Mouse (Mus musculus) forebrain, postnatal 0 days (tissue): Measurements from ENCODE around the gene Gpr179. TPM values are rescaled to one million over a fixed set of nuclear protein-coding genes. Genes with fewer than 3 reads are reported as not detected.

ENCODE experiments used
- ATAC-seq: fragments of 200-750 bp; cut with Nextera tagmentation; 2 replicates; pipeline ENCODE4 v1.8.0; 2017; ENCODE audit warnings: mild to moderate bottlenecking, moderate library complexity
- DNase-seq: peaks from one replicate; pipeline ENCODE4 v3.0.0-alpha.2; 2015
- H3K27ac ChIP-seq: fragments of 300-500 bp; sonication (generic); 2 replicates; pipeline ENCODE4 v1.5.1; 2014; ENCODE audit warnings: low read depth, mild to moderate bottlenecking, antibody characterized with exemption, low read length, moderate library complexity, mixed read lengths
- H3K27me3 ChIP-seq: fragments of 300-500 bp; sonication (generic); 2 replicates; pipeline ENCODE4 v1.6.1; 2014; ENCODE audit warnings: mild to moderate bottlenecking, low read length, mixed read lengths; ENCODE audit not compliant: insufficient read depth
- H3K36me3 ChIP-seq: fragments of 300-500 bp; sonication (generic); 2 replicates; pipeline ENCODE4 v1.6.1; 2014; ENCODE audit warnings: mild to moderate bottlenecking, moderate library complexity; ENCODE audit not compliant: insufficient read depth
- H3K4me1 ChIP-seq: fragments of 300-500 bp; sonication (generic); 2 replicates; pipeline ENCODE4 v1.6.1; 2014; ENCODE audit warnings: antibody characterized with exemption; ENCODE audit not compliant: insufficient read depth
- H3K4me2 ChIP-seq: fragments of 300-500 bp; sonication (generic); 2 replicates; pipeline ENCODE4 v1.6.1; 2014; ENCODE audit warnings: low read depth, mild to moderate bottlenecking, moderate library complexity
- H3K4me3 ChIP-seq: fragments of 300-500 bp; sonication (generic); 2 replicates; pipeline ENCODE4 v1.5.1; 2014; ENCODE audit warnings: low read depth, low read length, mixed read lengths
- H3K9ac ChIP-seq: fragments of 300-500 bp; sonication (generic); 2 replicates; pipeline ENCODE4 v1.6.1; 2014; ENCODE audit warnings: mild to moderate bottlenecking
- H3K9me3 ChIP-seq: fragments of 300-500 bp; sonication (generic); 2 replicates; pipeline ENCODE4 v1.6.1; 2016; ENCODE audit warnings: low read length
- CTCF ChIP-seq: sonication (generic); IDR thresholded peaks from 2 replicates; pipeline ENCODE4 v1.5.1; 2016; ENCODE audit warnings: antibody characterized with exemption, control low read depth, low read depth
- WGBS: fragments of 180-500 bp; shearing (Covaris S2); extraction: QIAGEN DNeasy Blood & Tissue Kit; methylation state at CpG from one replicate; pipeline ENCODE4 v1.1.7; 2014; 5-methylcytosine and 5-hydroxymethylcytosine counted together
- polyA plus RNA-seq: library from polyadenylated mRNA; unstranded; fragments of >200 nt; fragmentation: Nextera tagmentation; extraction: Ambion mirVana; gene quantifications from 2 replicates; pipeline ENCODE4 v1.2.1, GENCODE M21; 2015
- total RNA-seq: library from RNA; depleted of rRNA; stranded (reverse); fragments of >200 nt; gene quantifications from 2 replicates; pipeline ENCODE4 v1.2.3, GENCODE M21; 2014; rRNA removed

Gpr179 gene
- total RNA-seq (0.46 and 0.62 TPM in 2 replicates), polyA plus RNA-seq (0.21 and 0.45 TPM in 2 replicates)

- no peak within 1 kb of the TSS for H3K4me2 ChIP-seq
- H3K9me3 ChIP-seq: no peaks in the 10 kb centered on the region
- ATAC-seq: peak; percentile 36; the same call in 1 of the 2 replicates
- H3K4me1 ChIP-seq: 0 out of 2 replicates have a peak, but pooled peaks cover 3% of the 10 kb centered on the region
- H3K4me3 ChIP-seq: no peak within 1 kb of the TSS
- no peak within 1 kb of the TSS for H3K9ac ChIP-seq
- H3K27ac ChIP-seq: no peak within 1 kb of the TSS
- DNase-seq: no peak
- no peak for TF ChIP-seq CTCF
- no peaks in the 10 kb centered on the region for H3K36me3 ChIP-seq
- no peaks in the 10 kb centered on the region for H3K27me3 ChIP-seq
- 44% methylated on average over 3 of the region's 3 CpGs for WGBS
These were observed at the start of gene Gpr179 for GRCm38 (mm10) chr11:97352027-97352684. Gene Gpr179, minus strand, starts transcription at chr11:97352077.

- H3K27me3 ChIP-seq: no peaks in the 10 kb centered on the region
- peaks cover 20% of the 10 kb centered on the region for H3K4me1 ChIP-seq
- H3K27ac ChIP-seq: peak overlapping the region; percentile 73
- H3K4me2 ChIP-seq: peak overlapping the region; percentile 61
- 12% methylated on average over 6 of the region's 6 CpGs for WGBS
- peak; percentile 77 for DNase-seq
- no peak for TF ChIP-seq CTCF
- H3K9me3 ChIP-seq: no peaks in the 10 kb centered on the region
- H3K9ac ChIP-seq: peak overlapping the region; percentile 35; the same call in 1 of the 2 replicates
- H3K36me3 ChIP-seq: peaks cover 14% of the 10 kb centered on the region
- ATAC-seq: peak; percentile 26
- H3K4me3 ChIP-seq: peak overlapping the region; percentile 36; the same call in 1 of the 2 replicates
These were observed 49.2 kb upstream of the Gpr179 start for GRCm38 (mm10) chr11:97401082-97401481.

GRCm38 (mm10) chr11:97399958-97400710 is 48.3 kb upstream of the Gpr179 start:
- no peaks in the 10 kb centered on the region for H3K27me3 ChIP-seq
- peak overlapping the region; percentile 61 for H3K4me2 ChIP-seq
- DNase-seq: peak; percentile 91
- 3% methylated on average over 23 of the region's 23 CpGs for WGBS
- H3K9me3 ChIP-seq: no peaks in the 10 kb centered on the region
- peak overlapping the region; percentile 73 for H3K27ac ChIP-seq
- ATAC-seq: peak; percentile 80
- TF ChIP-seq CTCF: peak; percentile 95
- H3K4me3 ChIP-seq: peak overlapping the region; percentile 36
- H3K36me3 ChIP-seq: peaks cover 19% of the 10 kb centered on the region
- peak overlapping the region; percentile 35; the same call in 1 of the 2 replicates for H3K9ac ChIP-seq
- H3K4me1 ChIP-seq: peaks cover 13% of the 10 kb centered on the region

- H3K9ac ChIP-seq: no peak overlapping the region
- 71% methylated on average over 2 of the region's 2 CpGs for WGBS
- ATAC-seq (no peak), DNase-seq (no peak)
- no peaks in the 10 kb centered on the region for H3K9me3 ChIP-seq
- H3K27me3 ChIP-seq: no peaks in the 10 kb centered on the region
- H3K4me2 ChIP-seq: no peak overlapping the region
- peaks cover 32% of the 10 kb centered on the region for H3K36me3 ChIP-seq
- no peak overlapping the region for H3K4me3 ChIP-seq
- no peak for TF ChIP-seq CTCF
- no peak overlapping the region for H3K27ac ChIP-seq
- peaks cover 12% of the 10 kb centered on the region for H3K4me1 ChIP-seq
These were observed 46.6 kb upstream of the Gpr179 start for GRCm38 (mm10) chr11:97398506-97398905.

DNA sequence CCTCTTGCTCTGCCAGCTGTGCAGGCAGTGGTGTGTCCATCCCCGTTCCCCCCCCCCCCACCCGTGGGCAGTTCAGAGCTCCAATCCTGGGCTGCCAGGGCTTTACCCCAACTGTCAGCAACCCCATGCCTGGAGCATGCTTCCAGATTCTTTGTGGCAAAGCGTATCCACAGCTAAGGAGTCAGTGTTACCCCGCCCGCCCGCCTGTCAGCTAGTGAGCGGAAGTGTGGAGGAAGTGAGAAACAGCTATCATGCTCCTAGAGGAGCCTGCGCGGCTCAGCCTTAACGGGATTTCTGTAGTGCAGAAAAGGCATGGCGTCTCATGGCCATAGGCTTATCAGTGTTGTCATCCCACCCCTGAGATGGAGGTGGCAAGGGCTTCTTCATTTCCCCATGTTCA is 42.3 kb upstream of the Gpr179 start:
- Histone ChIP-seq H3K36me3 (peaks cover 69% of the 10 kb centered on the region), H3K4me1 (no peaks in the 10 kb centered on the region), H3K27ac (no peak overlapping the region), H3K4me2 (no peak overlapping the region), H3K27me3 (no peaks in the 10 kb centered on the region), H3K9ac (no peak overlapping the region), H3K4me3 (no peak overlapping the region), H3K9me3 (no peaks in the 10 kb centered on the region)
- peak; percentile 34; the same call in 1 of the 2 replicates for ATAC-seq
- 86% methylated on average over 11 of the region's 11 CpGs for WGBS
- no peak for DNase-seq
- no peak for TF ChIP-seq CTCF

DNA sequence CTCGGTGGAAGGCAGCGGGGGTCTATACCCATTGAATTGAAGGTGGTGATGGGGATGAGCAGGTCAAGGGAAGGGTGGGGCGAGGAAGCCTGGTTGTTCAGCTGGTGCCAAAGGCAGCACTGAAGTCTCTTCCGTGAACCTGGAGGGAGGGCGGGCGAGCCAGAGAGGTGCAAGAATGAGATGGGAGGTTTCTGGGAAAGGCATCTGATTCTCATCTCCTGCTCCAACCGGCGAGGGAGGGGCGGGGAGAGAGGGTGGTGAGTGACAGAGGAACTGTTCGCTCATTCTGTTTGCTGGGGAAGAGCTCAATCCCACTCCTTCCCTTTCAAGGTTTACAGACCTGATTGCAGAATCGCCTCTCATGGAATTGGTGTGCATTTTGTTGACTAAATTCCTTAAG is 41.8 kb upstream of the Gpr179 start:
- Histone ChIP-seq H3K9ac (no peak overlapping the region), H3K36me3 (peaks cover 74% of the 10 kb centered on the region), H3K27ac (no peak overlapping the region), H3K4me1 (no peaks in the 10 kb centered on the region), H3K27me3 (no peaks in the 10 kb centered on the region), H3K4me2 (no peak overlapping the region), H3K4me3 (no peak overlapping the region), H3K9me3 (no peaks in the 10 kb centered on the region)
- no peak for TF ChIP-seq CTCF
- 84% methylated on average over 11 of the region's 11 CpGs for WGBS
- DNase-seq: no peak
- no peak for ATAC-seq

- no peaks in the 10 kb centered on the region for H3K9me3 ChIP-seq
- peaks cover 69% of the 10 kb centered on the region for H3K36me3 ChIP-seq
- TF ChIP-seq CTCF: no peak
- DNase-seq: no peak
- no peak overlapping the region for H3K27ac ChIP-seq
- H3K9ac ChIP-seq: no peak overlapping the region
- no peak for ATAC-seq
- H3K27me3 ChIP-seq: no peaks in the 10 kb centered on the region
- H3K4me2 ChIP-seq: no peak overlapping the region
- WGBS: 87% methylated on average over 8 of the region's 8 CpGs
- H3K4me3 ChIP-seq: no peak overlapping the region
- H3K4me1 ChIP-seq: no peaks in the 10 kb centered on the region
These were observed 37.2 kb upstream of the Gpr179 start for GRCm38 (mm10) chr11:97389127-97389526.
